Mouse (Mus musculus) thymus, adult 2 months (tissue): ENCODE measurements at regions not wholly inside any gene's neighbourhood (a gene's known extent, or its start where the extent isn't known, plus 50 kb on each side); places are given as distances from the start of the nearest gene placed in this dataset.

ENCODE experiments used
- DNase-seq: peaks from one replicate; pipeline ENCODE4 v3.0.0; 2021
- H3K27ac ChIP-seq: fragments of 200-500 bp; 2 replicates; pipeline ENCODE4 v1.5.1; 2012; ENCODE audit warnings: low read length, control low read depth; ENCODE audit not compliant: control insufficient read depth, insufficient read depth
- H3K27me3 ChIP-seq: fragments of 200-500 bp; 2 replicates; pipeline ENCODE4 v1.6.1; 2012; ENCODE audit warnings: mild to moderate bottlenecking, low read length, moderate library complexity, mixed read lengths; ENCODE audit not compliant: control insufficient read depth, insufficient read depth
- H3K36me3 ChIP-seq: fragments of 200-500 bp; 2 replicates; pipeline ENCODE4 v1.6.1; 2012; ENCODE audit warnings: mild to moderate bottlenecking, low read length, moderate library complexity; ENCODE audit not compliant: control insufficient read depth, insufficient read depth
- H3K4me1 ChIP-seq: fragments of 200-500 bp; replicated peaks from 2 replicates; pipeline ENCODE4 v1.6.1; 2012; ENCODE audit warnings: low read length; ENCODE audit not compliant: control insufficient read depth, insufficient read depth
- H3K4me3 ChIP-seq: fragments of 200-500 bp; 2 replicates; pipeline ENCODE4 v1.5.1; 2012; ENCODE audit warnings: mild to moderate bottlenecking, low read length, control low read depth, moderate library complexity; ENCODE audit not compliant: control insufficient read depth, insufficient read depth
- CTCF ChIP-seq: fragments of 200-500 bp; IDR thresholded peaks from 2 replicates; pipeline ENCODE4 v1.5.1; 2012; ENCODE audit warnings: mild to moderate bottlenecking, control low read depth, low read length, moderate library complexity, borderline replicate concordance; ENCODE audit not compliant: control insufficient read depth, poor library complexity, insufficient read depth; ENCODE audit errors: extremely low read depth
- POLR2A ChIP-seq: fragments of 200-500 bp; IDR thresholded peaks from 2 replicates; pipeline ENCODE4 v1.6.1; 2012; ENCODE audit warnings: mild to moderate bottlenecking, low read length, control low read depth, moderate library complexity; ENCODE audit not compliant: control insufficient read depth, poor library complexity, insufficient read depth; ENCODE audit errors: extremely low read depth
- WGBS: fragments of 180-500 bp; shearing (Covaris S2); methylation state at CpG from one replicate; pipeline ENCODE4 v1.1.7; 2018; 5-methylcytosine and 5-hydroxymethylcytosine counted together

DNA sequence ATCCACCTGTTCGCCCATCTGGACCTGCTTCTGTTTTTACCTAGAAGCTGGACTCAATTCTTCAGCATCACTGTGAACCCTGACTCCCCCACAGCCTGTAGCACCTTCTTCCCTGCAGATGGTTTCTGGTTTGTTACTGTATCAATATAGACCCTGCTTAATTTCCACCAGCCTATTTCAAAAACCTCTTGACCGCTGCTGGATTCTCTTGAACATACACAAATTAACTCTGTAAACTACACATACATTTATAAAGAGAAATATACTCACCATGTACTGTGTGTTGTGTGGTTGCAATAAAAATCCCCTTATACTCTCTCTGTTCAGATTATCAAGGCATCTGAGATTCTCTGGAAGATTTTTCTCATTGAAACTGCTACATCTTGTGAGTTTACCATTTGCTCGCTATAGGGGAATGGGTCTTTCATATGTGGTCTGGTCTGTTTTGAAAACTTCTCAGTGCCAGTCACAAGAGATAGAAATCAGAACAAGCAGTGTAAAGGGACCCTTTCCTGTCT is 89.8 kb upstream of the Cpsf6 start:
- H3K27ac ChIP-seq: no peak overlapping the region
- H3K27me3 ChIP-seq: no peaks in the 10 kb centered on the region
- DNase-seq: no peak
- no peaks in the 10 kb centered on the region for H3K4me1 ChIP-seq
- H3K36me3 ChIP-seq: no peaks in the 10 kb centered on the region
- 99% methylated on average over 3 of the region's 3 CpGs for WGBS
- H3K4me3 ChIP-seq: no peak overlapping the region
- no peak for TF ChIP-seq CTCF
- no peak for TF ChIP-seq POLR2A

DNA sequence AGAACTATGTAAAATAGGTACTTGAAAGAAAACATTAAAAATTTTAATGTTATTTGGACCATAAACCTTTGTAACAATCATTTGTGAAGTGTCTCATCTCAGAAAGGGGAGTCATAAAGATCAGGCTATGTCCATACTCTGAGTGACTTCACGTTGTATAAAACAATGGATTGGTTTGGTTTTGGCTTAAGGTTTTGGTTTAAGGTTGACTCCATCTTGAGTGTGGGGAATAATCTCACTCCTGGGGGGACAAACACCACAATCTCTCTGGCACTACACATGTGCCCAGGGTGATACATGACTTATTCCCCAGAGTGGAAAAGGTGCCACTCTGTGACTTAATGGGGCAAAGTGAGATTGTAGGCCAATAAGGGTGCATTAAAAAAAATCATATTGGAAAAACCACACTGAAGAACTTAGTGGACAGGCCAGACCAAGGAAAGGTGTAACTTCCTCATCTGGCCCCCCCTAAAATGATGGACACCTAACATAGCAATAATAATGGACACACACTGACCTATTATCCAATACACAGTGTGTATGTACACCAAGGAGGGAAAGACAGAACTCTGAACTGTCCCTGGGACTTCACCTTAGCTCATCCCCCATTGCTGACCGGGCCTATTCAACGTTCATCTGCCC is 89.2 kb upstream of the Cpsf6 start:
- H3K4me3 ChIP-seq: no peak overlapping the region
- no peaks in the 10 kb centered on the region for H3K4me1 ChIP-seq
- DNase-seq: no peak
- WGBS: 99% methylated on average over 3 of the region's 3 CpGs
- H3K36me3 ChIP-seq: no peaks in the 10 kb centered on the region
- no peak for TF ChIP-seq POLR2A
- no peak for TF ChIP-seq CTCF
- H3K27ac ChIP-seq: no peak overlapping the region
- H3K27me3 ChIP-seq: no peaks in the 10 kb centered on the region

DNA sequence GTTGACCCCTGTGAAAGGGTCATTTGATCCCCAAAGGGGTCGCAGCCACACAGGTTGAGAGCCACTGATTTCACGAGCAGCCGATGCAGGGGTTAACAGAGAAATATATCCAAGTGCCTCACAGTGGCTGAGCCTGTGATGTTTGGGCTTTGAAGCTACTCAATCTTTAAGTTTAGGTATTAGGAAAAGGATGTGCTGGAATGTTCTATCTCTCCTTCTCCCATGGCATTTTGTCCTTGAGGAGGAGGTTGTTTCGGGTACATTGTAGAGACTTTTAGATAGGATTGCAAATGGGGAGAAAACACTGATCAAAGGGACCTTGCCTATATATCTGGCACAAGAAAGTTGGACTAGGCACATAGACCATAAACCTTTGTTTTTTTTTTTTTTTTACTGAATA is 88.6 kb upstream of the Cpsf6 start:
- 96% methylated on average over 4 of the region's 4 CpGs for WGBS

DNA sequence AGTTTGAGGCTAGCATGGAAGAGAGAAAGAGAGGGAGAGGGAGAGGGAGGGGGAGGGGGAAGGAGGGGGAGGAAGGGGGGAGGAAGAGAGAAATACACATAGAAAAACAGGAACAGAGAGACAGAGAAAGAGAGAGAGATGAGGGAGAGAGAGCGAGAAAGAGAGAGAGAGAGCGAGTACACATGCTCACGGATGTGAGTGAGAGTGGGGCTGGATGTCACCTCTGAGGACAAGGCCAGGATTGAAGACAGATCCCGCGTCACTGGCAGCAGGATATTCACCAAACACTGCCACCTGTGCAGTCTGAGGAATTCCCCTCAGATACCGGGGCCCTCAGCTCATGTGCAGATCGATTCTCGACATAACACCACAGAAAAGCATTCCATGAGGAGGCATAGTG is 87.3 kb upstream of the Cpsf6 start:
- no peaks in the 10 kb centered on the region for H3K27me3 ChIP-seq
- H3K36me3 ChIP-seq: no peaks in the 10 kb centered on the region
- TF ChIP-seq CTCF: no peak
- no peak for TF ChIP-seq POLR2A
- no peak overlapping the region for H3K4me3 ChIP-seq
- H3K27ac ChIP-seq: no peak overlapping the region
- 96% methylated on average over 8 of the region's 8 CpGs for WGBS
- H3K4me1 ChIP-seq: no peaks in the 10 kb centered on the region
- DNase-seq: no peak

More for the DNA sequence above, 88.6 kb upstream of the Cpsf6 start:
- Histone ChIP-seq H3K4me1 (no peaks in the 10 kb centered on the region), H3K27ac (no peak overlapping the region), H3K27me3 (no peaks in the 10 kb centered on the region), H3K36me3 (no peaks in the 10 kb centered on the region), H3K4me3 (no peak overlapping the region)
- no peak for DNase-seq
- TF ChIP-seq CTCF: no peak
- no peak for TF ChIP-seq POLR2A

DNA sequence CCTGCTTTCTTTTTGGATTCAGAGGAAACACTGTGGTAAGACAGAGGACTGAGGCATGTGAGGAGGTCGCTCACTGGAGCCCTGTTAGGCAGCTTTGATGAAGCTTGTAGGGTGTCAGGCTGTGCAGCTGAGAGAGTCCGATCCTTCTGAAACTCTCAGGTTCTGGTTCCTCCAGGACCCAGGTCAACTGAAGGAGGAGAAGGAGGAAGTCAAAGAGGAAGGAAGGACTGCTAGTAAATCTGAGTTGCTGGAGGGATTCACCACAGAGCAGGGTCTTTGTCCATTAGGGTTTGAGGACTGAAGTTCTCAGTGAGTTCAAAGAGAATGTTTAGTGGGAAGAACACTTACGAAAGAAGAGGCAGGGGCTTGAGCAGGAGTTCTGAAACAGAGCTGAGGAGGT is 86.6 kb upstream of the Cpsf6 start:
- TF ChIP-seq POLR2A: no peak
- no peak for TF ChIP-seq CTCF
- Histone ChIP-seq H3K27me3 (no peaks in the 10 kb centered on the region), H3K27ac (no peak overlapping the region), H3K4me3 (no peak overlapping the region), H3K4me1 (no peaks in the 10 kb centered on the region), H3K36me3 (no peaks in the 10 kb centered on the region)
- no peak for DNase-seq
- WGBS: 73% methylated on average over 3 of the region's 3 CpGs

DNA sequence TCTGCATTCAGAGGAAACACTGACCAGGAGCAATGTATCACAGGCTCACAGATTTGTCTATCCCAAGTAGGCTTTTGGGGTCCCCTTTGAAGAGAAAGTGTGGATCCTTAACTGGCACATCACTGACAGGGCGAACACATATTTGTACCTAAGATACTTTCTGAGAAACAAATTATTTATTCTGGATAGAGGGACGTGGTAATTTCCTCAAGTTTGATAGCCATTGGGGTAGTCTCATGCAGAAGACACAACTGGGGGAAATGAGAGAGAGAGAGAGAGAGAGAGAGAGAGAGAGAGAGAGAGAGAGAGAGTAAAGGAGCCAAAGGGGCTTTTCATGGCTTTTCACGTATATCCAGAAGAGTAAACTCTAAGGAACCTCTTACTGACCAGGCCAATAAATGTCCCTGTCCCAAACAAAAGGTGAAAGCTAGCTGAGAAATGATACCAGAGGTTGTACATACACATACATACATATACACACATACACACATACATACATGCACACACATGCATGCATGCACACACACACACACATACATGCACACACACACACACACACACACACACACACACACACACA is 85.9 kb upstream of the Cpsf6 start:
- Histone ChIP-seq H3K27me3 (no peaks in the 10 kb centered on the region), H3K4me1 (no peaks in the 10 kb centered on the region), H3K27ac (no peak overlapping the region), H3K36me3 (no peaks in the 10 kb centered on the region), H3K4me3 (no peak overlapping the region)
- DNase-seq: no peak
- 89% methylated on average over 3 of the region's 3 CpGs for whole genome bisulfite sequencing
- TF ChIP-seq CTCF (no peak), POLR2A (no peak)
